Mouse (Mus musculus) bone marrow macrophage, adult 2 months (primary cell): ENCODE data around the gene Arntl2.
A peak's percentile ranks its signal among the peaks of the same experiment; 100 is the strongest.

Source experiments
- CTCF ChIP-seq: IDR thresholded peaks from 2 replicates; pipeline ENCODE4 v1.5.1; 2012; ENCODE audit warnings: low read depth, mild to moderate bottlenecking, low read length, moderate library complexity
- POLR2A ChIP-seq: IDR thresholded peaks from 2 replicates; pipeline ENCODE4 v1.6.1; 2012; ENCODE audit warnings: mild to moderate bottlenecking, low read depth, low read length, borderline replicate concordance

DNA sequence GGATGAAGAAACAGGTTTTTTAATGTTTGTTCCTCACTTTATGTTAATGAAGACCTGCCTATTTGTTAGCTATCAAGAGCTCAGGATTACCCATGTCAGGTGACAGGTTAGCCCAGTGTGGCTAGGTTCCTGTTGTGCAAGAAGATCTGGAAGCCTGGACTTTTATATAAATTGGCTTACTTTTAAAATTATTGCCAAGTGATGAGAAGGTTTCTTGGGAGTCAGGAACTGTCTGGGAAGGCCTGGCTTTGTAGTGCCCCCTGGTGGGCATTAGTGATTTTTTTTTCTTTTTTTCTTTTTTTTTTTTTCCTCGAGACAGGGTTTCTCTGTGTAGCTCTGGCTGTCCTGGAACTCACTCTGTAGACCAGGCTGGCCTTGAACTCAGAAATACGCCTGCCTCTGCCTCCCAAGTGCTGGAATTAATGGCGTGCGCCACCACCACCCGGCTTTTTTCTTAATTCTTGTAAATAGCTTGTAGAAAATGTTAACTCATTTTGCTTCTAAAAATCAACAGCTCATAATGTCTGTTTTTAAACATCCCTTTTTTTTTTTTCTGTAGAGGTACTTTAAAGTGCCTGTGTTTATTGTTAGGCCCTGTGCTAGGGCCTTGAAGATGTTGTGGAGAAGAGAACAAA is 33.5 kb upstream of the Arntl2 start:
- TF ChIP-seq POLR2A (no peak), CTCF (peak; percentile 32; the same call in 1 of the 2 replicates)
